Mouse (Mus musculus): ENCODE measurements around the gene Proser1. TPM values are rescaled to one million over a fixed set of nuclear protein-coding genes. Genes with fewer than 3 reads are reported as not detected.

The Proser1 gene
- total RNA-seq, 1 experiment from 2014 or later, result 15.2 TPM

- no peak for ATAC-seq (ENCODE audit: extremely low read depth, insufficient number of reproducible peaks, low FRiP score, poor library complexity, severe bottlenecking)
Observed at GRCm38 (mm10) chr3:53522794-53523193, 59.3 kb downstream of the Proser1 start.

GRCm38 (mm10) chr3:53525737-53526136 is 62.3 kb downstream of the Proser1 start:
- 0 out of 2 replicates have a peak, but pooled peaks have one; percentile 33 for ATAC-seq (ENCODE audit: extremely low read depth, insufficient number of reproducible peaks, low FRiP score, poor library complexity, severe bottlenecking)

DNA sequence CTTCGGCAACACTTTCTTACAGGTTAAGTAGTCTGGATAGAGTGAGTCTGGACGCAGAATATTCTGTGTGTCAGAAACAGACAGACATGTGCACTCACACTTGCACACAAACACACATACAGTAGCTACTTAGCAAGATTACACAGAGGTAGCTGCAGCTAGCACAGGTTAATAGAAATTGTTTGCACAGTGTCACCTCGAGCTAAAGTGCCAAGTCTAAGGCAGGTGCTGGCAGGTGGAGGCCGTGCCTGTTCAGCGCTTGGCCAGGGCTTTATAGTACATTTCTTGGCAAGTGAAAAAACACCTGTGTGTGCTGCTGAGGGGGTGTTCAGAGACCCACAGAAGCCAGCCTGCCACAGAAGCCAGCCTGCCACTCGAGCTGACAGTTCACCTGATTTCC is 66.8 kb downstream of the Proser1 start:
- ATAC-seq (ENCODE audit: extremely low read depth, insufficient number of reproducible peaks, low FRiP score, poor library complexity, severe bottlenecking), result no peak

Other genes with a start within 250 kb of the Proser1 start
- 13.4 and 18.9 TPM in 2 replicates for gene Nhlrc3, start 334 bp upstream of the Proser1 start, total RNA-seq (2017)
- 0.58 and 2.0 TPM in 2 replicates for gene Stoml3, start 25.0 kb downstream of the Proser1 start, total RNA-seq (2017)
- gene Frem2, start 193.7 kb downstream of the Proser1 start, total RNA-seq (2017), result not detected in 2 replicates